Mouse (Mus musculus): Measurements from ENCODE around the gene Palm2. TPM values are rescaled to one million over a fixed set of nuclear protein-coding genes. Genes with fewer than 3 reads are reported as not detected.

Palm2 gene
- polyA plus RNA-seq, 1 experiment from 2014 or later = 13.2 TPM

DNA sequence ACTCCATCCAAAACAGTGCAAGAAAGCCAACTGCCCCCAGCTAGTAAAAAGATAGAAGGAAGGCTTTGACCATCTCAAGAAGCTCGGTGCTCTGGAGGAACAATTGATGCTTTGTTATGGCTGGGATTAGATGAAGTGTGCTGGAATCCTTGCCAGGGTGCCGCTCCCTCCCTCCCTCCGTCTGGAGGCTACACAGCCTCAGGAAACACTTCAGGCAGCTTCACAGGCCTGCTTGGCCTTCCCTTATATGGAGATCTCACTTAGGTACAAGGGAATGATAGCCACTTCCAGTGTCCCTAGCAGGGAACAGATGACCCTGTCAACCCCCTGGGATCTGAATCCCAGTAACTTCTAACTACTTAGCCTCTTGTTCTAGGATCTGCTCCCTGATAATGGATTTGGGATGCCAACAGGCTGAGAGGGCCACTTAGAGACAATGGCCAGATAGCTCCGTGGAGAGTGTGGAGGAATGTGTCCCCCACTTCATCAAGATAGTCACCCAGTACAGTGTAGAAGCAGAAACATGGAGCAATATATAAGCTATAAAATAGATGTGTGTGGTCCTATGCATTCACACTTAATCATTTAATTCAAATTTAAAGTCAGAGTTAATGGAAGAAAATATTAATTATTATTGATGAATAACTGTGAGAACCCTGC lies 104.1 kb downstream of the Palm2 start:
- Histone ChIP-seq H3K4me2 (no peak overlapping the region), H3K36me3 (no peaks in the 10 kb centered on the region), H3K27me3 (no peaks in the 10 kb centered on the region), H3K9ac (replicated peaks) (no peak overlapping the region), H3K4me1 (replicated peaks) (peaks cover 15% of the 10 kb centered on the region), H3K27ac (peak overlapping the region; percentile 82), H3K9me3 (no peaks in the 10 kb centered on the region), H3K4me3 (replicated peaks) (no peak overlapping the region)
- 14% methylated on average over 4 of the region's 4 CpGs for WGBS
- no peak for ATAC-seq (ENCODE audit: insufficient number of reproducible peaks, insufficient read depth, low FRiP score, low TSS enrichment, low read depth)

- no peaks in the 10 kb centered on the region for H3K36me3 ChIP-seq
- H3K9ac ChIP-seq (replicated peaks) = no peak overlapping the region
- H3K4me1 ChIP-seq (replicated peaks) = peaks cover 25% of the 10 kb centered on the region
- H3K27me3 ChIP-seq = no peaks in the 10 kb centered on the region
- no peak overlapping the region for H3K4me3 ChIP-seq (replicated peaks)
- H3K27ac ChIP-seq = peak overlapping the region; percentile 97
- WGBS = 6% methylated on average over 6 of the region's 6 CpGs
- no peaks in the 10 kb centered on the region for H3K9me3 ChIP-seq
- peak; percentile 94 for ATAC-seq (ENCODE audit: insufficient number of reproducible peaks, insufficient read depth, low FRiP score, low TSS enrichment, low read depth)
- H3K4me2 ChIP-seq = peak overlapping the region; percentile 31
Observed at GRCm38 (mm10) chr4:57543692-57544256, 109.7 kb downstream of the Palm2 start.

GRCm38 (mm10) chr4:57547785-57548184 lies 113.7 kb downstream of the Palm2 start:
- H3K4me1 ChIP-seq (replicated peaks) = peaks cover 32% of the 10 kb centered on the region
- no peak overlapping the region for H3K9ac ChIP-seq (replicated peaks)
- no peak for ATAC-seq (ENCODE audit: insufficient number of reproducible peaks, insufficient read depth, low FRiP score, low TSS enrichment, low read depth)
- H3K9me3 ChIP-seq = no peaks in the 10 kb centered on the region
- WGBS = 78% methylated on average over 7 of the region's 7 CpGs
- H3K27me3 ChIP-seq = no peaks in the 10 kb centered on the region
- no peak overlapping the region for H3K27ac ChIP-seq
- H3K4me2 ChIP-seq = no peak overlapping the region
- no peaks in the 10 kb centered on the region for H3K36me3 ChIP-seq
- no peak overlapping the region for H3K4me3 ChIP-seq (replicated peaks)

DNA sequence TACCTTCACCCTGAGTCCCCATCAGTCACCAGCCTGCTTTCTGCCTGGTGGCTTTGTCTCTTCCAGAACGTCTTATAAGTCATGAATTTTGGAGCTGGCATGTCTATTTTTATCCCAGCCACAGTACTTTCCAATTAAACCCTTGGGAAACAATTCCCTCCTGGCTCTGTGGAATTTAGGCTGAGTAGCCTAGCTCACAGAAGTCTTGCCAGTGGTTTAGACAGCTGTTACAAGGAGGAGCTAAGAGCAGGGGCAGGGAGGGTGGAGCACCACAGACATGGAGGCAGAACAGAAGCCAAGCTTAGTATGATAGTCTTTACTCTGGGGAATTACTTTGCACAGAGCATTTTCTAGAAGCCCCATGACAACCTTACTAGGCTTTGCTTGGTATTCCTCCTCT lies 116.2 kb downstream of the Palm2 start:
- H3K9ac ChIP-seq (replicated peaks) = no peak overlapping the region
- no peak for ATAC-seq (ENCODE audit: insufficient number of reproducible peaks, insufficient read depth, low FRiP score, low TSS enrichment, low read depth)
- H3K4me3 ChIP-seq (replicated peaks) = no peak overlapping the region
- no peak overlapping the region for H3K4me2 ChIP-seq
- H3K27me3 ChIP-seq = no peaks in the 10 kb centered on the region
- H3K4me1 ChIP-seq (replicated peaks) = peaks cover 20% of the 10 kb centered on the region
- H3K9me3 ChIP-seq = no peaks in the 10 kb centered on the region
- H3K27ac ChIP-seq = 0 out of 2 replicates have a peak overlapping the region, but pooled peaks have one; percentile 17
- WGBS = 14% methylated on average over 1 of the region's 1 CpGs
- H3K36me3 ChIP-seq = no peaks in the 10 kb centered on the region

- no peak overlapping the region for H3K4me2 ChIP-seq
Observed at GRCm38 (mm10) chr4:57557102-57557501, 123.1 kb downstream of the Palm2 start.

DNA sequence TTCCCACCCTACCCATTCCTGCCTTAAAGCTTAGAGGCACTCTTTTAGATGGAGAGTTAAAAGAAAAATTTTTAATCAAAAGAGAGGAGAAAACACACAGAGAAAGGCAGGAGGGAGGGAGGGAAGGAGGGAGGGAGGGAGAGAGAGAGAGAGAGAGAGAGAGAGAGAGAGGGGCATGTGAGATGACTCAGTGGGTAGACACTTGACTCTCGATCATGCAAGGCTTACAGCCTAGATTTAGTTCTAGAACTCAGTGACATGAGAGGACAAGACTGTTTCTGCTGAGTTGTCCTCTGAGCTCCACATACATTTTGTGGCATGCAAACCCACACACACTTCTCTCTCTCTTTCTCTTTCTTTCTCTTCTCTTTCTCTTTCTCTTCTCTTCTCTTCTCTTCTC lies 125.4 kb downstream of the Palm2 start:
- WGBS = 92% methylated on average over 1 of the region's 1 CpGs
- Histone ChIP-seq H3K9me3 (no peaks in the 10 kb centered on the region), H3K4me3 (replicated peaks) (no peak overlapping the region), H3K9ac (replicated peaks) (no peak overlapping the region), H3K4me1 (replicated peaks) (peaks cover 50% of the 10 kb centered on the region), H3K27ac (peak overlapping the region; percentile 82; the same call in 1 of the 2 replicates), H3K4me2 (no peak overlapping the region), H3K27me3 (no peaks in the 10 kb centered on the region), H3K36me3 (no peaks in the 10 kb centered on the region)
- no peak for ATAC-seq (ENCODE audit: insufficient number of reproducible peaks, insufficient read depth, low FRiP score, low TSS enrichment, low read depth)

More at GRCm38 (mm10) chr4:57557102-57557501, 123.1 kb downstream of the Palm2 start:
- 0 out of 2 replicates have a peak overlapping the region, but pooled peaks have one; percentile 72 for H3K27ac ChIP-seq
- no peak overlapping the region for H3K9ac ChIP-seq (replicated peaks)
- H3K36me3 ChIP-seq = no peaks in the 10 kb centered on the region
- peaks cover 51% of the 10 kb centered on the region for H3K4me1 ChIP-seq (replicated peaks)
- H3K9me3 ChIP-seq = no peaks in the 10 kb centered on the region
- 74% methylated on average over 2 of the region's 2 CpGs for WGBS
- ATAC-seq (ENCODE audit: insufficient number of reproducible peaks, insufficient read depth, low FRiP score, low TSS enrichment, low read depth) = no peak
- no peaks in the 10 kb centered on the region for H3K27me3 ChIP-seq
- H3K4me3 ChIP-seq (replicated peaks) = no peak overlapping the region

- no peak overlapping the region for H3K9ac ChIP-seq (replicated peaks)
- ATAC-seq (ENCODE audit: insufficient number of reproducible peaks, insufficient read depth, low FRiP score, low TSS enrichment, low read depth) = no peak
- H3K4me3 ChIP-seq (replicated peaks) = no peak overlapping the region
- 48% methylated on average over 3 of the region's 3 CpGs for WGBS
- no peaks in the 10 kb centered on the region for H3K27me3 ChIP-seq
- H3K9me3 ChIP-seq = no peaks in the 10 kb centered on the region
- no peak overlapping the region for H3K27ac ChIP-seq
- no peaks in the 10 kb centered on the region for H3K36me3 ChIP-seq
- peaks cover 44% of the 10 kb centered on the region for H3K4me1 ChIP-seq (replicated peaks)
- no peak overlapping the region for H3K4me2 ChIP-seq
Observed at GRCm38 (mm10) chr4:57560010-57560409, 126.0 kb downstream of the Palm2 start.

GRCm38 (mm10) chr4:57561055-57561454 lies 127.0 kb downstream of the Palm2 start:
- no peak overlapping the region for H3K4me2 ChIP-seq
- 89% methylated on average over 6 of the region's 6 CpGs for WGBS

DNA sequence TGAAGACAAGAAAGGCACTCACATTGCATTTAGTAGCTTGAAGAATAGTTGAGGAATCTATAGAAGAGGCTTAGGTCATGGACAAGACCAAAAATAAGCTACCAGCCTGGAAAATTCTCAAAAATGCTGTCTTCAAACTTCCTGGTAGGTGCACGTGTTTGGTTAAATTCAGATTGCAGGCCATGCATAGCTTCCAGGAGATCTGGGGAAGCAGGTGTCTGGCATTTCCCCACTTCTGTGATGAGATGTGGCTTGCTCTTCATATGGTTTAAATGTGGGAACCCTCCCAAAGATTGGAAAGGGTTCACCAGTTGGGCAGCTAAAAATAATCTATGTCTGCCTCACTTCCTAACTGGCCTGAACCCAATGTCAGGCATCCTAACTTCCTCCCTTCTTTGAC lies 131.2 kb downstream of the Palm2 start:
- ATAC-seq (ENCODE audit: insufficient number of reproducible peaks, insufficient read depth, low FRiP score, low TSS enrichment, low read depth) = no peak
- Histone ChIP-seq H3K9ac (replicated peaks) (no peak overlapping the region), H3K27me3 (no peaks in the 10 kb centered on the region), H3K9me3 (no peaks in the 10 kb centered on the region), H3K27ac (no peak overlapping the region), H3K36me3 (no peaks in the 10 kb centered on the region), H3K4me2 (no peak overlapping the region), H3K4me3 (replicated peaks) (no peak overlapping the region), H3K4me1 (replicated peaks) (peaks cover 46% of the 10 kb centered on the region)
- WGBS = 94% methylated on average over 1 of the region's 1 CpGs

More at GRCm38 (mm10) chr4:57561055-57561454, 127.0 kb downstream of the Palm2 start:
- no peaks in the 10 kb centered on the region for H3K36me3 ChIP-seq
- no peaks in the 10 kb centered on the region for H3K27me3 ChIP-seq
- H3K27ac ChIP-seq = peak overlapping the region; percentile 26; the same call in 1 of the 2 replicates
- no peaks in the 10 kb centered on the region for H3K9me3 ChIP-seq
- H3K4me1 ChIP-seq (replicated peaks) = peaks cover 38% of the 10 kb centered on the region
- ATAC-seq (ENCODE audit: insufficient number of reproducible peaks, insufficient read depth, low FRiP score, low TSS enrichment, low read depth) = no peak
- no peak overlapping the region for H3K4me3 ChIP-seq (replicated peaks)
- no peak overlapping the region for H3K9ac ChIP-seq (replicated peaks)

GRCm38 (mm10) chr4:57565811-57566210 lies 131.8 kb downstream of the Palm2 start:
- Histone ChIP-seq H3K9me3 (no peaks in the 10 kb centered on the region), H3K9ac (replicated peaks) (no peak overlapping the region), H3K4me3 (replicated peaks) (no peak overlapping the region), H3K27me3 (no peaks in the 10 kb centered on the region), H3K27ac (no peak overlapping the region), H3K4me2 (no peak overlapping the region), H3K36me3 (no peaks in the 10 kb centered on the region), H3K4me1 (replicated peaks) (peaks cover 46% of the 10 kb centered on the region)
- 55% methylated on average over 2 of the region's 2 CpGs for WGBS
- no peak for ATAC-seq (ENCODE audit: insufficient number of reproducible peaks, insufficient read depth, low FRiP score, low TSS enrichment, low read depth)

DNA sequence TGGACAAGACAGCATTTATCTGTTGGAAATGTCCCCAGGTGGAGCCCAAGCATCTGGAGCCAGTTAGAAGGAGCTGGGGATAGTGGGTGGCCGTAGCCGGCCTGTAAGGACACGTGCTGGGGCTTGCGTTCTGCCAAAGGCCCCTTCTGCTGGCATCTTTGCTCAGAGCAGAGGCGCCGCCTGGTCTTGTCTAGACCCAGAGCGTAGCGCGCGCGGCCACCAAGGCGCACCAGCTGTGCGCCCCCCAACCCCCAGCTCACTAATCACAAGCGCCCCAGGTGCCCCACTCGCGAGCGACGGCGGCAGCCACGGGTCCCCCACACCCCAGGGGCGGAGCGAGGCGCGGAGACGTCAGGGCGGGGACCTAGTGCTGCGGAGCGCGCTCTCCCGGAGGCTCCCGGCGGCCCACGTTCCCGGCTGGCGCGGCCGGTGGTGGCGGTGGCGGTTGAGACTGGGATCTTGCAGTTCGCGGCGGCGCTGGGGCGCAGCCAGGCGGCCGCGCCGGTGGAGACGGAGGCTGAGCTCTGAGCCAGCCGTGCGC lies 133.7 kb downstream of the Palm2 start, which contains the start of gene Pakap:
TSS of gene Pakap (plus strand) at position 514 of the 541 bp plus-strand sequence.
- WGBS = 2% methylated on average over 42 of the region's 51 CpGs
- Histone ChIP-seq H3K4me1 (replicated peaks) (peaks cover 46% of the 10 kb centered on the region), H3K9ac (replicated peaks) (peak within 1 kb of the TSS; percentile 85), H3K27me3 (no peaks in the 10 kb centered on the region), H3K4me2 (peak within 1 kb of the TSS; percentile 79), H3K9me3 (no peaks in the 10 kb centered on the region), H3K27ac (peak within 1 kb of the TSS; percentile 96), H3K36me3 (no peaks in the 10 kb centered on the region), H3K4me3 (replicated peaks) (peak within 1 kb of the TSS; percentile 62)
- peak; percentile 88 for ATAC-seq (ENCODE audit: insufficient number of reproducible peaks, insufficient read depth, low FRiP score, low TSS enrichment, low read depth)
